Mouse (Mus musculus) thymus, adult 2 months (tissue): ENCODE results near the gene Bcl7b.

ENCODE experiments used
- CTCF ChIP-seq: fragments of 200-500 bp; IDR thresholded peaks from 2 replicates; pipeline ENCODE4 v1.5.1; 2012; ENCODE audit warnings: mild to moderate bottlenecking, control low read depth, low read length, moderate library complexity, borderline replicate concordance; ENCODE audit not compliant: control insufficient read depth, poor library complexity, insufficient read depth; ENCODE audit errors: extremely low read depth
- POLR2A ChIP-seq: fragments of 200-500 bp; IDR thresholded peaks from 2 replicates; pipeline ENCODE4 v1.6.1; 2012; ENCODE audit warnings: mild to moderate bottlenecking, low read length, control low read depth, moderate library complexity; ENCODE audit not compliant: control insufficient read depth, poor library complexity, insufficient read depth; ENCODE audit errors: extremely low read depth

- TF ChIP-seq CTCF (no peak), POLR2A (no peak)
These were observed 19.4 kb upstream of the Bcl7b start for GRCm38 (mm10) chr5:135148715-135149052.
